Mouse (Mus musculus) adrenal gland (tissue): ENCODE measurements at regions not wholly inside any gene's neighbourhood (a gene's known extent, or its start where the extent isn't known, plus 50 kb on each side); places are given as distances from the start of the nearest gene placed in this dataset.

ENCODE experiments used
- intact Hi-C: fragments of 180-260 bp; cut with DNase I; formaldehyde crosslinking; loops from one replicate; pipeline ENCODE4 v1.15.1; 2025

- intact Hi-C loops = no loop called here
Observed at GRCm38 (mm10) chr11:92858170-92858569, 239.7 kb upstream of the Car10 start.

- intact Hi-C loops = loop anchor here (5.0 kb wide), 1 partner anchor 483 kb away; no protein-coding TSS in a partner anchor
Observed at GRCm38 (mm10) chr11:92889693-92890454, 208.0 kb upstream of the Car10 start.

GRCm38 (mm10) chr11:92899296-92899695 lies 198.5 kb upstream of the Car10 start:
- intact Hi-C loops = no loop called here
